Mouse (Mus musculus): Measurements from ENCODE around the gene Rabl3. TPM values are rescaled to one million over a fixed set of nuclear protein-coding genes. Genes with fewer than 3 reads are reported as not detected.

The Rabl3 gene
- polyA plus RNA-seq (2012; rRNA removed) = 0.83 and 0.94 TPM in 2 replicates

DNA sequence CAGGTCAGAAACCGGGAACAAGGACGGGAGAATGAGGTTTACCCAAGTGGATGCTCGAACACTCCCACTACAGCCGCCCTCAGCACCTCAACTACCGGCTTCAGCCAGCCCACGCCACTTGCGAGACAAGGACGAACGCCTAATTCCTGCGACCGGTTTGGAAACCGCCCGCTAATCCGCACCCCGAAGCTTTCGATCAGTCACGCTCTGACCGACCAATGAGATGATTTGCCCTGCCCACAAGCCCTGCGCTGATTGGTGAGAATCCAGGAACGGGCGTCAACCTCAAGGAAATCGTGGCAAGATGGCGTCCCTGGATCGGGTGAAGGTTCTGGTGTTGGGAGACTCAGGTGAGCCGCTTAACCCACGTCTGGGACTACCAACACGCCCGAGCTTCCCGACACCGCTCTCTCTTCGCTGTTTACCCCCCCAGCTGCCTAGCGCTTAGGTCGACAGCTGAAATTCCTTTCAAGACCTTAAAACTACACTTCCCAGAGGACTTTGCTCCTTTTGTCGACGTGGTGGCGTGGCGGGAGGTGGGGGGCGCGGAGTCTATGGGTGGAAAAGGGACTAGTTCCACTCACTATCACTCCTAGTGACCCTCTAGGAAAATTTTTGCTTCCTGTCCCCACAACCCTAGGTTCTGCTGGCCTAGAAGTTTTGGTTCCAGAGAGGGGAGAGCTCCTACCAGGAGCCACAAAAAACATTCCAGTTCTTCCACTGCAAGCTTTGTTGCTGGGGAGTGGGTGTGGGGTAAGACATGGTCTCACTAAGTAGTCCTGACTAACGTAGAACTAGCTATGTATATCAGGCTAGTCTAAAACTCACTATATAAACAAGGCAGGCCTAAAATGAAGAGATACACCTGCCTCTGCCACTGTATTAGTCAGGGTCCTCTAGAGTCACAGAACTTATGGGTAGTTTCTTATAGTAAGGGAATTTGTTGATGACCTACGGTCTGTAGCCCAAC, at the start of gene Rabl3, which contains the start of gene Gtf2e1:
Gene Rabl3, plus strand, starts transcription at position 275 of the 970 bp plus-strand sequence.
Gene Gtf2e1, minus strand, starts transcription at position 179 of the 970 bp plus-strand sequence.
- Histone ChIP-seq H3K4me3 (ENCODE audit: extremely low read depth, insufficient read depth, insufficient read length) (peak within 1 kb of the TSS; percentile 95), H3K36me3 (ENCODE audit: control insufficient read depth, insufficient read depth, low read length) (peaks cover 4% of the 10 kb centered on the region; the same call in 1 of the 2 replicates), H3K27ac (ENCODE audit: insufficient read depth, low read length) (peak within 1 kb of the TSS; percentile 93), H3K4me1 (ENCODE audit: control insufficient read depth, insufficient read depth, insufficient read length) (peaks cover 3% of the 10 kb centered on the region; the same call in 1 of the 2 replicates), H3K27me3 (ENCODE audit: control insufficient read depth, insufficient read depth, low read length) (no peaks in the 10 kb centered on the region)
- DNase-seq (ENCODE audit: low read depth in 1 of 2, low spot score in 2 of 2) = peak; percentile 97
- WGBS = 2% methylated on average over 41 of the region's 41 CpGs
- peak; percentile 82 for TF ChIP-seq POLR2A (IDR thresholded peaks at IDR 0.05; ENCODE audit: low read depth, low read length)
- no peak for TF ChIP-seq CTCF (IDR thresholded peaks at IDR 0.05; ENCODE audit: extremely low read depth, insufficient read depth, insufficient read length, insufficient replicate concordance)

DNA sequence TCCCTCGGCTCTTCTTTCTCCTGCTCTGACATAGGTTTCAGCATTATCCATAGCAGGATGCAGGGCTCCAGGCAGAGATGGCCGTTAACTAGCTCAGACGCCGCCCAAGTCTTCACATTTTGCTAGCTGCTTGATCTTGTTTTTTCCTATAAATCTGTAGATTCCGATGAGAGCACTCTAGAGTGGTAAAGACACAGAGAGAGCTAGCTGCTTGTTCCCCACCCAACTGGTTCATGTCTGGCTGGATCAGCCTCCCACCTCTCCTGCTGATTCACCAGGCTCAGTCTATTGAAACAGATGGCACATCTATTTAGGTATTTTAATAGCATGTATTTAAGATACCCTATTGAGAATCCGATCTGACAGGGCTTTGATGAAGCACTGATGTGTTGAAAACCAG, 44.7 kb upstream of the Rabl3 start:
- TF ChIP-seq CTCF (IDR thresholded peaks at IDR 0.05; ENCODE audit: extremely low read depth, insufficient read depth, insufficient read length, insufficient replicate concordance) = no peak
- TF ChIP-seq POLR2A (IDR thresholded peaks at IDR 0.05; ENCODE audit: low read depth, low read length) = no peak
- no peaks in the 10 kb centered on the region for H3K27me3 ChIP-seq (ENCODE audit: control insufficient read depth, insufficient read depth, low read length)
- H3K36me3 ChIP-seq (ENCODE audit: control insufficient read depth, insufficient read depth, low read length) = no peaks in the 10 kb centered on the region
- no peak for DNase-seq (ENCODE audit: low read depth in 1 of 2, low spot score in 2 of 2)
- H3K4me3 ChIP-seq (ENCODE audit: extremely low read depth, insufficient read depth, insufficient read length) = no peak overlapping the region
- 89% methylated on average over 6 of the region's 6 CpGs for WGBS
- H3K4me1 ChIP-seq (ENCODE audit: control insufficient read depth, insufficient read depth, insufficient read length) = no peaks in the 10 kb centered on the region
- H3K27ac ChIP-seq (ENCODE audit: insufficient read depth, low read length) = no peak overlapping the region

- H3K27ac ChIP-seq (ENCODE audit: insufficient read depth, low read length) = no peak overlapping the region
- H3K4me1 ChIP-seq (ENCODE audit: control insufficient read depth, insufficient read depth, insufficient read length) = no peaks in the 10 kb centered on the region
- no peaks in the 10 kb centered on the region for H3K36me3 ChIP-seq (ENCODE audit: control insufficient read depth, insufficient read depth, low read length)
- no peak overlapping the region for H3K4me3 ChIP-seq (ENCODE audit: extremely low read depth, insufficient read depth, insufficient read length)
- TF ChIP-seq CTCF (IDR thresholded peaks at IDR 0.05; ENCODE audit: extremely low read depth, insufficient read depth, insufficient read length, insufficient replicate concordance) (no peak), POLR2A (IDR thresholded peaks at IDR 0.05; ENCODE audit: low read depth, low read length) (no peak)
- no peak for DNase-seq (ENCODE audit: low read depth in 1 of 2, low spot score in 2 of 2)
- WGBS = 80% methylated on average over 9 of the region's 9 CpGs
- H3K27me3 ChIP-seq (ENCODE audit: control insufficient read depth, insufficient read depth, low read length) = no peaks in the 10 kb centered on the region
These were observed 41.1 kb upstream of the Rabl3 start for GRCm38 (mm10) chr16:37498581-37498980.

DNA sequence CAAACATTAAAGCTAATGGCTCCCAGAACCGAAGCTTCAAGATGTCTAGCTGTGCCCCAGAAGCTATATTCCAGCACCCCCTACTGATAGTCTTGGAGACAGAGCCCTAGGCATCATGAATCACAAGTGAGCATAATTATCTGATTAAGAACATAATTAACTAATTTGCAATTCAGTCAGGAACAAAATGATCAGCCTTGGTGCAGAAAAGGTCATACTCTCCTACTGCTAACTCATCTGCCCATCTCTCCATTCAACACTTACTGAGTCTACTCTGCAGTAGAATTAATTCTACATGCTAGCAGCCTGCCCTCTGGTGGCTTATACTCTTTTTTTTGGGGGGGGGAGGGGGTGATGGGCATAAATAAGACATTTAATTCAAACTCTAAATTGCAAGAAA, 35.2 kb upstream of the Rabl3 start:
- Histone ChIP-seq H3K36me3 (ENCODE audit: control insufficient read depth, insufficient read depth, low read length) (no peaks in the 10 kb centered on the region; the same call in 1 of the 2 replicates), H3K27ac (ENCODE audit: insufficient read depth, low read length) (no peak overlapping the region), H3K27me3 (ENCODE audit: control insufficient read depth, insufficient read depth, low read length) (no peaks in the 10 kb centered on the region), H3K4me1 (ENCODE audit: control insufficient read depth, insufficient read depth, insufficient read length) (no peaks in the 10 kb centered on the region), H3K4me3 (ENCODE audit: extremely low read depth, insufficient read depth, insufficient read length) (no peak overlapping the region)
- DNase-seq (ENCODE audit: low read depth in 1 of 2, low spot score in 2 of 2) = no peak
- WGBS = 73% methylated on average over 1 of the region's 1 CpGs
- no peak for TF ChIP-seq POLR2A (IDR thresholded peaks at IDR 0.05; ENCODE audit: low read depth, low read length)
- no peak for TF ChIP-seq CTCF (IDR thresholded peaks at IDR 0.05; ENCODE audit: extremely low read depth, insufficient read depth, insufficient read length, insufficient replicate concordance)

- 96% methylated on average over 9 of the region's 9 CpGs for WGBS
- TF ChIP-seq CTCF (IDR thresholded peaks at IDR 0.05; ENCODE audit: extremely low read depth, insufficient read depth, insufficient read length, insufficient replicate concordance) = no peak
- no peak overlapping the region for H3K4me3 ChIP-seq (ENCODE audit: extremely low read depth, insufficient read depth, insufficient read length)
- peaks cover 14% of the 10 kb centered on the region for H3K36me3 ChIP-seq (ENCODE audit: control insufficient read depth, insufficient read depth, low read length)
- no peak overlapping the region for H3K27ac ChIP-seq (ENCODE audit: insufficient read depth, low read length)
- no peaks in the 10 kb centered on the region for H3K27me3 ChIP-seq (ENCODE audit: control insufficient read depth, insufficient read depth, low read length)
- H3K4me1 ChIP-seq (ENCODE audit: control insufficient read depth, insufficient read depth, insufficient read length) = no peaks in the 10 kb centered on the region
- DNase-seq (ENCODE audit: low read depth in 1 of 2, low spot score in 2 of 2) = no peak
These were observed 32.9 kb upstream of the Rabl3 start for GRCm38 (mm10) chr16:37506751-37507150.

GRCm38 (mm10) chr16:37511489-37511888, 28.2 kb upstream of the Rabl3 start:
- Histone ChIP-seq H3K4me1 (ENCODE audit: control insufficient read depth, insufficient read depth, insufficient read length) (no peaks in the 10 kb centered on the region), H3K36me3 (ENCODE audit: control insufficient read depth, insufficient read depth, low read length) (peaks cover 26% of the 10 kb centered on the region), H3K4me3 (ENCODE audit: extremely low read depth, insufficient read depth, insufficient read length) (no peak overlapping the region), H3K27ac (ENCODE audit: insufficient read depth, low read length) (no peak overlapping the region), H3K27me3 (ENCODE audit: control insufficient read depth, insufficient read depth, low read length) (no peaks in the 10 kb centered on the region)
- WGBS = 95% methylated on average over 15 of the region's 15 CpGs
- no peak for DNase-seq (ENCODE audit: low read depth in 1 of 2, low spot score in 2 of 2)
- TF ChIP-seq POLR2A (IDR thresholded peaks at IDR 0.05; ENCODE audit: low read depth, low read length) (no peak), CTCF (IDR thresholded peaks at IDR 0.05; ENCODE audit: extremely low read depth, insufficient read depth, insufficient read length, insufficient replicate concordance) (no peak)

- H3K4me1 ChIP-seq (ENCODE audit: control insufficient read depth, insufficient read depth, insufficient read length) = no peaks in the 10 kb centered on the region
- peaks cover 29% of the 10 kb centered on the region for H3K36me3 ChIP-seq (ENCODE audit: control insufficient read depth, insufficient read depth, low read length)
- DNase-seq (ENCODE audit: low read depth in 1 of 2, low spot score in 2 of 2) = no peak
- TF ChIP-seq POLR2A (IDR thresholded peaks at IDR 0.05; ENCODE audit: low read depth, low read length) = no peak
- no peak for TF ChIP-seq CTCF (IDR thresholded peaks at IDR 0.05; ENCODE audit: extremely low read depth, insufficient read depth, insufficient read length, insufficient replicate concordance)
- no peak overlapping the region for H3K27ac ChIP-seq (ENCODE audit: insufficient read depth, low read length)
- no peak overlapping the region for H3K4me3 ChIP-seq (ENCODE audit: extremely low read depth, insufficient read depth, insufficient read length)
- WGBS = 94% methylated on average over 8 of the region's 8 CpGs
- no peaks in the 10 kb centered on the region for H3K27me3 ChIP-seq (ENCODE audit: control insufficient read depth, insufficient read depth, low read length)
These were observed 25.0 kb upstream of the Rabl3 start for GRCm38 (mm10) chr16:37514644-37515043.
